Mouse (Mus musculus): ENCODE measurements around the gene Rabif.
"Not testable (repeated sequence)": the region's sequence is repeated elsewhere in the genome, so short reads cannot be mapped to it uniquely, and the experiment has no call there.

Rabif gene

DNA sequence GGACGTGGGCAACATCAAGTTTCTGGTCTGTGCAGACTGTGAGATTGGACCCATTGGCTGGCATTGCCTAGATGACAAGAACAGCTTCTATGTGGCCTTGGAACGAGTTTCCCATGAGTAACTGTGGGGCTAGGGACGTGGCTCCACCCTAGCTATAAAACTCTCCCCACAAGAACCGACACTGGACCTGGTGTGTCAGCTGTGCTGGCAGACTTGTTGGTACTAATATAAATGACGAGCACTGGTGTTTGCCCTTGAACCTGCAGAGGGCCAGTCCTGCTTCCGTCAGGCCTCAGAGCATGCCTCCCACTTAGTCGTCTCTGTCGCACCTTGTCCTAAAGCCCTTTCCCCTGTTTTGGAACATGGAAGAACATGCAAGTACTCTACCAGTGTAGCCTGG lies 11.8 kb downstream of the Rabif start:
- in situ Hi-C loops (cut with MboI; ENCODE audit: low pct_unique_long_range_greater_than_20kb in 1 of 2, low sequenced_read_pairs in 2 of 2, unreplicated experiment in 1 of 2), result no loop called here

DNA sequence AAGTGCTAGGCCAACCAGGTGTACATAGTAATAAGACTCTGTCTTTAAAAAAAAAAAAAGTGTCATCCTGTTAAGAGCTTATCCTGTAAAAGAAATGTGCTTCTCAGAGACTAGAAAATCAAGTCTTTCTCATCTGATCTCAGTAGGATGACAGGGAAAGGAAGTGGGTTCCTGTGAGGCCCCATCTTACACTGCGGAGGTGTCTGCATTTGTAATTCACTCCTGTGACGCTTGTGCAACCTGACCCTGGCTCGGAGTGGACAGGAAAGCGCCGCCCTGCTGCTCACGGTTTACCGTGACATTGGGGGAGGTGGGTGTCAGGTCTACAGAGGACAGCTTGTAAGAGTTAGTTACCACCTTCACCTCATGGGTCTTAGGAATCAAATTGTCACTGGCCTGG lies 15.6 kb downstream of the Rabif start:
- in situ Hi-C loops (cut with MboI; ENCODE audit: low pct_unique_long_range_greater_than_20kb in 1 of 2, low sequenced_read_pairs in 2 of 2, unreplicated experiment in 1 of 2), result no loop called here

- in situ Hi-C loops (cut with MboI; ENCODE audit: low pct_unique_long_range_greater_than_20kb in 1 of 2, low sequenced_read_pairs in 2 of 2, unreplicated experiment in 1 of 2), result no loop called here
Observed at GRCm38 (mm10) chr1:134512183-134512582, 17.7 kb downstream of the Rabif start.

- in situ Hi-C loops (cut with MboI; ENCODE audit: low pct_unique_long_range_greater_than_20kb in 1 of 2, low sequenced_read_pairs in 2 of 2, unreplicated experiment in 1 of 2), result no loop called here
Observed at GRCm38 (mm10) chr1:134512584-134512983, 18.1 kb downstream of the Rabif start.

- in situ Hi-C loops (cut with MboI; ENCODE audit: low pct_unique_long_range_greater_than_20kb in 1 of 2, low sequenced_read_pairs in 2 of 2, unreplicated experiment in 1 of 2), result no loop called here
Observed at GRCm38 (mm10) chr1:134513312-134513860, 18.9 kb downstream of the Rabif start.

DNA sequence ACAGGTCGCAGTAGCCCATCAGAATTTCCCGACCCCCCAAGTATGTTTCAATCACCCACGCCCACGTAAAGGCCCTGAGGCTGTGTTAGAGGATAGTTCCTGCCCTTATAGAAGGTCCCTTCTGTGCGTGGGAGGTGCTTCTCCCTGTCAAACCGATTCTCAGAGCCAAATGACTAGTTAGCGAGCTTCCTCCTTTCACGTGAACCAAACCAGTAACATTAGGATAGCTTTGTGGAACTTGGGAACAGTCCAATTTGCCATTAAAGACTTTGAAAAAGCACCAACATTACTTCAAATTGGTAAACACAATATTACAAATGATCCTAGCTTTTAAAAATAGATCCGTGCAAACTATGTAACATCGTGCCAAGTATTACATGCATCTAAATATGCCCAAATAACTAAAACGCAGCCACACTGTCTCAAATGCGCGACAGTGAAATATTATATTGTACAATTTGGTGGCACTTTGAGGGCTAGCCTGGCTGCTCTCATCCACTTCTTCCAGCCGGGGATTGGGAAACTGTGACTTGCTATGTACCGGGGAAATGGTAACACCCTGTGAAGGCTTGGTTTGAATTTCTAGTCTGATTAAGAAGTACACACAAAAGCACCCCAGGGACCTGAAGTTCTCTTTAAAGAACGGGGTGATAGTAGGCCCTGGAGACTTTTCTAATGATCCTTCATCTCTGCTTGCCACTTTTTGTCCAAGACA lies 19.6 kb downstream of the Rabif start:
- in situ Hi-C loops (cut with MboI; ENCODE audit: low pct_unique_long_range_greater_than_20kb in 1 of 2, low sequenced_read_pairs in 2 of 2, unreplicated experiment in 1 of 2), result no loop called here

DNA sequence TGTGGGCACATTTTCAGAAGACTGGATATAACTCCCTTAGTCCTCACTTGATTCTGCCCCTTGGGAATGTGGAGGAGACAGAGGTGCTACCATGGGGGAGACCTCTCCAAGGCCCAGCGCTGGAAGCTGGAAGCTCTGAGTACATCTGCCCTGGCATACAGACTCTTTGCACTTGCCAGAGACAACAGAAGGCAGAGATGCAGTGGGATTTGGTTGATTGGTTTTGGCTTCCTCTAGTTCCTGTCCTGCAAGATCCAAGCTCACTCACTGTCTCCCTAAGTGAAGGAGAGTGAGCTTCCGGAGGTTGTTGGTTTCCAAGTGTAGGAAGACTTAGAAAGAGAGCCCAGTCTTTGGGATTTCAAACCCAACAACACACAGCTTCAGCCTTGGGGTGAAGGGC lies 21.4 kb downstream of the Rabif start:
- in situ Hi-C loops (cut with MboI; ENCODE audit: low pct_unique_long_range_greater_than_20kb in 1 of 2, low sequenced_read_pairs in 2 of 2, unreplicated experiment in 1 of 2), result no loop called here

DNA sequence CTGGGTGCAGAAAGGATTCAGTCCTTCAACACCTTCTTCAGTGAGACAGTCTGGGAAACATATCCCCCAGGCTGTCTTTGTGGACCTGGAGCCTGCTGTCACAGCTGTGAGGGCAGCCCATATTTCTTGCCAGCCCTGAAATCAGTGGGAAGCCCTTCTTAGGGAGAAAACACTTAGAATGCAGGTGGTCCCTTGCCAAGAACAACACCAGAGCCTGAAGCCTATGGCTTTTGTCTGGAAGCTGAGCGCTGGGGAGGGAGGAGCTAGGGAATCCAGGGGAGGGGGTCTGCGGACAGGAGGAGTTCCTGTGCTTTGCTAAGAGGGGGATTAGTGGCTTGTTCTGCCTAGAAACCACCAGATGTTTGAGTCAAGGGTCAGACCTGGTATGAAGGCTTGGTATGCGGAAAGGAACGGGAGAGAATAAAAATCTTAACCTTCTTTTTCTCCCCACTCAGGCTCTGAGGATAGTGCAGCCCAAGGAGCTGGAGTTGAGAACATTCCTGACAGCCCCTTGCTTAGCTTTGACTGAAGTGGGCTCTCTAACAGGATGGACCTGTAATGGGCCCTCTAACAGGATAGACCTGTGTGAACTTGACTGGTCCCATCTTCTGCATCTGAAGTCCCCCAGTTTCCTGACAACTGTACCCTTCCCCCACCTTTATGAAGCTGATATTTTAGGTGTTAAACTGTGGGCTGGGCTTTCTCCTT lies 22.2 kb downstream of the Rabif start:
- in situ Hi-C loops (cut with MboI; ENCODE audit: low pct_unique_long_range_greater_than_20kb in 1 of 2, low sequenced_read_pairs in 2 of 2, unreplicated experiment in 1 of 2), result no loop called here

- in situ Hi-C loops (cut with MboI; ENCODE audit: low pct_unique_long_range_greater_than_20kb in 1 of 2, low sequenced_read_pairs in 2 of 2, unreplicated experiment in 1 of 2), result not testable (repeated sequence)
Observed at GRCm38 (mm10) chr1:134517841-134518240, 23.4 kb downstream of the Rabif start.

DNA sequence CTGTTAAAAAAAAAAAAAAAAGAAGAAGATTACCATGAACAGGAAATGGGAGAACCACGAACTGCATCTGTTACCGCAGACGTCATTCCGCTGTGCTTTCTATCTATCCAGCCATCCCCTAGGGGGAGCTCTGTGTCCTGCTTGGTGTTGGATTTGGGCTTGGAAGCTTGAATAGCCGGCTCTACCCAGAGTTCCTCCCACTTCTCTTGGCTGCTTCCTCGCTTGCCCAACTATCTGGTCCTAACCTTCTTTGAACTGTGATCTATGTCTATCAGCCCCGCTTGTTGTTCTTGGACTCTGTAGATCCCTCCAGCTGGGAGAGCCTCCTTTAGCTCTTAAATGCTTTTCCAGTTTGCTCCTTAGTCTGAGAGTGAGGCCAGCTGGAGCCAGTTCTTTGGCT lies 24.2 kb downstream of the Rabif start:
- in situ Hi-C loops (cut with MboI; ENCODE audit: low pct_unique_long_range_greater_than_20kb in 1 of 2, low sequenced_read_pairs in 2 of 2, unreplicated experiment in 1 of 2), result no loop called here

GRCm38 (mm10) chr1:134519201-134519600 lies 24.8 kb downstream of the Rabif start:
- in situ Hi-C loops (cut with MboI; ENCODE audit: low pct_unique_long_range_greater_than_20kb in 1 of 2, low sequenced_read_pairs in 2 of 2, unreplicated experiment in 1 of 2), result not testable (repeated sequence)

- in situ Hi-C loops (cut with MboI; ENCODE audit: low pct_unique_long_range_greater_than_20kb in 1 of 2, low sequenced_read_pairs in 2 of 2, unreplicated experiment in 1 of 2), result loop anchor here in 1 of 2 experiments (10.0 kb wide), 1 partner anchor 75 kb away; no protein-coding TSS in a partner anchor
Observed at GRCm38 (mm10) chr1:134520001-134520721, 25.7 kb downstream of the Rabif start.

DNA sequence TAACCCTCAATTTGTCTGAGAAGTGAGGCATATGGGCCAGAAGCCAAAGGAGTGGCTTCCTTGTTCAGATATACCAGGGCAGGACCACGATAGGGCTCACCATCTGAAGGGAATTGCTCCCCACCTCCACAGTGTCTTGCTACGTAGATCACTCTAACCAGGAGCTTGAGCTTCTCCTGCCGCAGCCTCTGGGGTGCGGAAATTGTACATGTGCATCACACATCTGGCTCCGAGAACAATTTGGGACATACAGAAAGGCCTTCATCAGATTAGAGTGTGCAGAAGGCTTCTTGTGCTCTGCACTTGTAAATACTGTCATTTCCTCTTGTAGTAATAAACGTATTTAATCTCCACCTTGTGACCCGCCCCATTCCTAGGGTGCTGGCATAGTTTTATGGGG lies 26.7 kb downstream of the Rabif start:
- in situ Hi-C loops (cut with MboI; ENCODE audit: low pct_unique_long_range_greater_than_20kb in 1 of 2, low sequenced_read_pairs in 2 of 2, unreplicated experiment in 1 of 2), result loop anchor here in 1 of 2 experiments (10.0 kb wide), 1 partner anchor 74 kb away; no protein-coding TSS in a partner anchor

DNA sequence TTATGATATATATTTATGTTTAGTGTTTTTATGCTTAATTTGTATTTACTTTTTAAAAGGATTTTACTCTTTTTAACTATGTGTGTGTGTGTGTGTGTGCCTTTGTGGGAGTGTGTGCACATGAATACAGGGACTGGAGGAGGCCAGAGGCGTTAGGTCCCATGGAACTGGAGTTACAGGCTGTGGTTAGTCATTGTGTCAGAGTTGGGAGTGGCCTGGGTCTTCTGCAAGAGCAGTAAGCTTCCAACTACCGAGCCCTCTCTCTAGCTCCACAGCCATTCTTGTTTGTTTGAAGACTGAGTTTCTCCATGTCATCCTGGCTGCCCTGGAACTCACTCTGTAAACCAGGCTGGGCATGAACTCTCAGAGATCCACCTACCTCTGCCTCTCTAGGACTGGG lies 27.9 kb downstream of the Rabif start:
- in situ Hi-C loops (cut with MboI; ENCODE audit: low pct_unique_long_range_greater_than_20kb in 1 of 2, low sequenced_read_pairs in 2 of 2, unreplicated experiment in 1 of 2), result loop anchor here in 1 of 2 experiments (10.0 kb wide), 1 partner anchor 72 kb away; no protein-coding TSS in a partner anchor

GRCm38 (mm10) chr1:134524424-134524823 lies 30.0 kb downstream of the Rabif start:
- in situ Hi-C loops (cut with MboI; ENCODE audit: low pct_unique_long_range_greater_than_20kb in 1 of 2, low sequenced_read_pairs in 2 of 2, unreplicated experiment in 1 of 2), result loop anchor here in 1 of 2 experiments (10.0 kb wide), 1 partner anchor 70 kb away; no protein-coding TSS in a partner anchor

- in situ Hi-C loops (cut with MboI; ENCODE audit: low pct_unique_long_range_greater_than_20kb in 1 of 2, low sequenced_read_pairs in 2 of 2, unreplicated experiment in 1 of 2), result loop anchor here in 1 of 2 experiments (10.0 kb wide), 1 partner anchor 70 kb away; no protein-coding TSS in a partner anchor
Observed at GRCm38 (mm10) chr1:134525015-134525414, 30.6 kb downstream of the Rabif start.

GRCm38 (mm10) chr1:134526752-134527151 lies 32.3 kb downstream of the Rabif start:
- in situ Hi-C loops (cut with MboI; ENCODE audit: low pct_unique_long_range_greater_than_20kb in 1 of 2, low sequenced_read_pairs in 2 of 2, unreplicated experiment in 1 of 2), result loop anchor here in 1 of 2 experiments (10.0 kb wide), 1 partner anchor 68 kb away; no protein-coding TSS in a partner anchor

- in situ Hi-C loops (cut with MboI; ENCODE audit: low pct_unique_long_range_greater_than_20kb in 1 of 2, low sequenced_read_pairs in 2 of 2, unreplicated experiment in 1 of 2), result no loop called here
Observed at GRCm38 (mm10) chr1:134530618-134531017, 36.2 kb downstream of the Rabif start.

GRCm38 (mm10) chr1:134533710-134534109 lies 39.3 kb downstream of the Rabif start:
- in situ Hi-C loops (cut with MboI; ENCODE audit: low pct_unique_long_range_greater_than_20kb in 1 of 2, low sequenced_read_pairs in 2 of 2, unreplicated experiment in 1 of 2), result not testable (repeated sequence)

All from mouse embryonic stem cell (cell line).